Mouse (Mus musculus): ENCODE measurements at regions not wholly inside any gene's neighbourhood (a gene's known extent, or its start where the extent isn't known, plus 50 kb on each side); places are given as distances from the start of the nearest gene placed in this dataset.

GRCm38 (mm10) chr4:55188716-55189115 lies 161.1 kb upstream of the Rad23b start:
- TF ChIP-seq CTCF (conservative IDR thresholded peaks at IDR 0.05; ENCODE audit: low read length) (no peak), POU5F1 (IDR thresholded peaks at IDR 0.05; ENCODE audit: borderline replicate concordance, low read length) (no peak)
